Mouse (Mus musculus) macrophage (primary cell): Measurements from ENCODE around the gene Dlg2. TPM values are rescaled to one million over a fixed set of nuclear protein-coding genes. Genes with fewer than 3 reads are reported as not detected.

ENCODE experiments used
- H3K27ac ChIP-seq: fragments of 350-480 bp; formaldehyde crosslinking; 2 replicates; pipeline ENCODE4 v1.9.0; 2021
- H3K36me3 ChIP-seq: fragments of 350-480 bp; formaldehyde crosslinking; 2 replicates; pipeline ENCODE4 v1.9.0; 2021; ENCODE audit errors: inconsistent target
- H3K4me3 ChIP-seq: fragments of 350-480 bp; formaldehyde crosslinking; 2 replicates; pipeline ENCODE4 v1.9.0; 2021; ENCODE audit errors: inconsistent target
- H3K79me2 ChIP-seq: fragments of 350-480 bp; formaldehyde crosslinking; 2 replicates; pipeline ENCODE4 v1.9.0; 2021; ENCODE audit errors: inconsistent target
- WGBS: methylation state at CpG from one replicate; pipeline ENCODE4 v1.1.7; 2026; ENCODE audit warnings: inconsistent platforms; ENCODE audit not compliant: missing documents; 5-methylcytosine and 5-hydroxymethylcytosine counted together
- polyA plus RNA-seq: library from polyadenylated mRNA; stranded (reverse); fragments of 250-400 nt; gene quantifications from 3 replicates; pipeline ENCODE4 v1.2.4, GENCODE M21; 2018; ENCODE audit warnings: inconsistent platforms

The Dlg2 gene
- polyA plus RNA-seq, 1 experiment from 2014 or later, result 0.13 TPM

DNA sequence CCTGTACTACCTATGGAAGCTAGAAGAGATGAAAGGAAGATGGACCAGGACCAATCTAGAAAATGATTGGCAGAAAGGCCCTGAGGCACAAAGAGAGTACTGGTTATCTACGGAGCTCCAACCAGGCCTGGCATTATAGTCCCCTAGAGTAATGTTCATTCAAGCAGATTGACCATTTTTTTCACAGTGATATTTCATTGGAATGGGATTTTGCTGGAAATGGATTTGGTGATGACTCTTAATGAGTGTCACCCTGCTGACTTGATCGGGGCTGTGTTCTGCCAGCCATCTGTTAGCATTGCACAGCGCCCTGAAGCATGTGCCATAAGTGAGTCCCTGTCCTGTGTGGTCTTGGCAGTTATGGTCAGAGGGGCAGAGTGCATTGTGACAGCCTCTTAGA, 1787.9 kb downstream of the Dlg2 start:
- WGBS, result 90% methylated on average over 3 of the region's 3 CpGs
- no peaks in the 10 kb centered on the region for H3K79me2 ChIP-seq
- H3K27ac ChIP-seq, result no peak overlapping the region
- H3K4me3 ChIP-seq, result no peak overlapping the region
- no peaks in the 10 kb centered on the region for H3K36me3 ChIP-seq

DNA sequence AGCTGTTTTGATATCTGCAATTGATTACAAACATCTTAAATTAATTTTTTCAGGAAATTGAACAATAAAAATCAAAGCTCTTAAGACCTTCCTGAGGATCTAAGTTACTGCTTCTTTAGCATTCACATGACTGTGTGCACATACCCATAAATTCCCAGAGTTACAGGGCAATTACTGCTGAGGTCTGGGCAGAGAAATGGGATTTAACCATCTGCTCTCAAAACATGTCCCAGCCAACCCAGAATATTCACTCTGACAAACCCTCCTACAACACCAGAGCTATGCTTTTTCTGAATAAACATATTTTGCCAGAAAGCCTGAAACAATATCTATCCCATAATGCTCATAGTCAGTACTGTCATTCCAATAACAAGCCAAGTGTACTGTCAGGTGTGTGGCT, 1788.5 kb downstream of the Dlg2 start:
- no peaks in the 10 kb centered on the region for H3K36me3 ChIP-seq
- no peak overlapping the region for H3K4me3 ChIP-seq
- no peaks in the 10 kb centered on the region for H3K79me2 ChIP-seq
- H3K27ac ChIP-seq, result no peak overlapping the region

DNA sequence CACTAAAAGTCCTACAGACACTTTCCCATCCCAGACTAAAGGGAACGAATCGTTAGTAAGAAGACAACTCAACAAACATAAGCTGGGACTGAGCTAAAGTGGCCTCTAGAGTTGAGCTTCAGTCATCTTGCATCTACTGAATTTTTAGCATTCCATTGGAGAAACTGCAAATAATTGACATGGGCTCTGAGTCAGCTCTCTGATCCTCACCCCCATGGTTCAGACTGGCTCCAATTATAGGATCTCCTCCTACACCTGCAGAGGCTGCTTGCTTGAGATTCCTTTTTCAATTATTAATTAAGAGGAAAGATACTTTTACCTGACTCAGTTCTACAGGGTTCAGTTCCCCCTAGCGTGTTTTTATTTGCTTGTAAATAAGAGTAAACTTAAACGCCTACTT, 1798.9 kb downstream of the Dlg2 start:
- H3K79me2 ChIP-seq, result no peaks in the 10 kb centered on the region
- no peak overlapping the region for H3K4me3 ChIP-seq
- H3K27ac ChIP-seq, result no peak overlapping the region
- 95% methylated on average over 4 of the region's 4 CpGs for WGBS
- no peaks in the 10 kb centered on the region for H3K36me3 ChIP-seq

DNA sequence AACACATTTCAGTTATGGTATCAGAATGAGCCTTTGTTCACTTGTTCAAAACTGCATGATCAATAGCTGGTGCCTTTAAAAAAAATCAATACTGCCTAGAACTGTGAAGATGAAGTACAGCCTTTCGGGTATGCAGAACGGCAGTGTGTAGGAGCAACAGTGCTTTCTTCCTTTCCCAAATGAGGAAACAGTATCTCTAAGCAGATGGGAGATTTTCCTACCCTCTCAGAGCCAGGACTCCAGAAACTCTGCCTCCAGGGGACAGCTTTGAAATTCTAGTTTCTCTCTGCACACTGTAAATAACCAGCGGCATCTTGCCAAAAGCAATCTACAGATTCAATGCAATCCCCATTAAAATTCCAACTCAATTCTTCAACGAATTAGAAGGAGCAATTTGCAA, 1801.2 kb downstream of the Dlg2 start:
- WGBS, result 100% methylated on average over 3 of the region's 4 CpGs
- Histone ChIP-seq H3K27ac (no peak overlapping the region), H3K36me3 (no peaks in the 10 kb centered on the region), H3K79me2 (no peaks in the 10 kb centered on the region), H3K4me3 (no peak overlapping the region)

DNA sequence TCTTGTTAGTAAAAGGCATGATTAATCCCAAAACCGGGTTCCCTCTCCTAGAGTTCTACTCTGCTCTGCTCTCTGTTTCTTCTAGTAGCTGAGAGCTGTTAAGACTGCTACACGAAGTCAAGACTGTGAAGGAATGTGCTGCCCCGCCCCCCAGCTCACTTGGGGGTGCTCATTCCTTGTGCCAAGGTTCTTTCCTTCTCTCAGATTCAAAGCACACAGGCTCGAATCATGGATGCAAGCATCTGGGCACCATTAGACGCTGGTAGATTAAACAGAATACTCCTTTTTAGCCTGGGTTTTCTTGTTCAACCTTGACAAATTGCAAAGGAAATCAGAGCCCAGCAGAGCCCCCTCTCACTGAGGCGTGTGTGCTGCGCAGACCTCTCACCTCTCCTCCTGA, 1804.5 kb downstream of the Dlg2 start:
- WGBS, result 77% methylated on average over 7 of the region's 7 CpGs
- no peak overlapping the region for H3K27ac ChIP-seq
- no peak overlapping the region for H3K4me3 ChIP-seq
- no peaks in the 10 kb centered on the region for H3K79me2 ChIP-seq
- no peaks in the 10 kb centered on the region for H3K36me3 ChIP-seq

DNA sequence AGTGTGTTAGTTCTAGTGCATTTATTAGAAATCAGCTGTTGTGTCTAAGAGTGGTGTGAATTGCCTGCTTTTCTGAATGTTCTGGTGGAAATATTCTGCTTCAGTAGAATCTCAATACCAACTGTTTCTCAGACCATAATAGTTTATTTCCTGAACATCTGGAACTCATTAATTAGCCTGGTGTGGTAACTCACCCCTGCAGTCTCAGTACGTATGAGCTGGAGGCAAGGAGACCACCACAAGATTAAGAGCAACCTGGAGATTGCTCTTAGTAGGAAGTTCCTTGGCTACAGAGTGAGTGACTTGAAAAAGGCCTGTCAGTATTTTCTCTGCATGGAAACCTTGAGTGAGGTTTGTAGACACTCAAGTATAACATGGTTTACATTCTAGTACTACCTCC, 1810.6 kb downstream of the Dlg2 start:
- H3K36me3 ChIP-seq, result no peaks in the 10 kb centered on the region
- 31% methylated on average over 1 of the region's 1 CpGs for WGBS
- no peak overlapping the region for H3K4me3 ChIP-seq

DNA sequence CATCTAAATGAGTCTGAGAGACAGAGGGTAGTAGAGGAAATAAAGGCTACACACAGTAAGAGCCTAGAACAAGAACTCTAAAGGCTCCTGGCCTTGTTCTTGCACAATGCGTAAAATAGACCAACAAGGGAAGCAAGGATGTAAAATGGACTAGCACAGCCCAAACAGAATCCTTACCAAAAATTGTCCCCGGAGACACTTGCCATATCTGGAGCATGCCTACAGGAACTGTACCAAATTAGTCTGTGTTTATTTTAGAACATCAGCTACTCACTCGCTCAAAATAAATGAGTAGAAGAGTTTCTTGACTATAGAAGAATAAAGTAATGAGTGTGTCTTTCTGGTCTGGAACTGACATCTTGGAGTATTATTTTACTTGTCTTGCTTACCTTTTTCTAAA, 1812.3 kb downstream of the Dlg2 start:
- 98% methylated on average over 3 of the region's 3 CpGs for WGBS
- H3K27ac ChIP-seq, result no peak overlapping the region
- H3K36me3 ChIP-seq, result no peaks in the 10 kb centered on the region

More for the DNA sequence above, 1810.6 kb downstream of the Dlg2 start:
- H3K79me2 ChIP-seq, result no peaks in the 10 kb centered on the region
- H3K27ac ChIP-seq, result no peak overlapping the region

DNA sequence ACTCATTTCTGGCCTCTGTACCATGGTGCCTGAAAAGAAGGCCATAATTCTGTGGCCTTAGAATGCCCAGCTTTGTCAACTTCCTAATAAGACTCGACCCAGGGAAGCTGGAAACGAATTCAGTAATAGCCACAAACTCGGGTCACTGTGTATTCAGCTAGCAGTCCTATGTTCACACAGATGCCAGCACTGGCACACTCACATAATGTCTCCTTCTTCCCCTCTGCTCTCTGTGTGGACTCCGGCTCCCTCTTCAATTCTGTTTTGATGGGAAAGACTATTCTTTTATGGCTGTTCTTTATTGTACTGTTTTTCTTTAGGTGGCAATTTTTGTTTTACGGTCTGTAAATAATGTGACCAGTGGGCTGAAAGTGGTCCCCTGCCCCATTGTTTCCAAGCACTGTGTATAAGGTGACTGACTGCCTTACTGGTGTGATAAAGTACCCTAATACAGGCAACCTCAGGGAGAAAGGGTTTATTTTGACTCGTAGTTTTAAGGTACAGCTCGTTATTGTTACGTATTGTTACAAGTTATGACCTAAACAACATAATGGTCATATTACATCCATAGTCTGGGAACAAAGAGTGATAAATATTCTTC, 1816.5 kb downstream of the Dlg2 start:
- Histone ChIP-seq H3K27ac (no peak overlapping the region), H3K4me3 (no peak overlapping the region), H3K36me3 (no peaks in the 10 kb centered on the region), H3K79me2 (no peaks in the 10 kb centered on the region)
- 79% methylated on average over 8 of the region's 8 CpGs for WGBS

More for the DNA sequence above, 1812.3 kb downstream of the Dlg2 start:
- H3K79me2 ChIP-seq, result no peaks in the 10 kb centered on the region
- H3K4me3 ChIP-seq, result no peak overlapping the region

- H3K36me3 ChIP-seq, result no peaks in the 10 kb centered on the region
- H3K27ac ChIP-seq, result no peak overlapping the region
- 71% methylated on average over 2 of the region's 2 CpGs for WGBS
- H3K4me3 ChIP-seq, result no peak overlapping the region
- H3K79me2 ChIP-seq, result no peaks in the 10 kb centered on the region
These were observed 1824.6 kb downstream of the Dlg2 start for GRCm38 (mm10) chr7:92301046-92301445.

- no peaks in the 10 kb centered on the region for H3K79me2 ChIP-seq
- H3K27ac ChIP-seq, result no peak overlapping the region
- no peak overlapping the region for H3K4me3 ChIP-seq
- no peaks in the 10 kb centered on the region for H3K36me3 ChIP-seq
- 95% methylated on average over 2 of the region's 2 CpGs for WGBS
These were observed 1831.2 kb downstream of the Dlg2 start for GRCm38 (mm10) chr7:92307634-92308033.

DNA sequence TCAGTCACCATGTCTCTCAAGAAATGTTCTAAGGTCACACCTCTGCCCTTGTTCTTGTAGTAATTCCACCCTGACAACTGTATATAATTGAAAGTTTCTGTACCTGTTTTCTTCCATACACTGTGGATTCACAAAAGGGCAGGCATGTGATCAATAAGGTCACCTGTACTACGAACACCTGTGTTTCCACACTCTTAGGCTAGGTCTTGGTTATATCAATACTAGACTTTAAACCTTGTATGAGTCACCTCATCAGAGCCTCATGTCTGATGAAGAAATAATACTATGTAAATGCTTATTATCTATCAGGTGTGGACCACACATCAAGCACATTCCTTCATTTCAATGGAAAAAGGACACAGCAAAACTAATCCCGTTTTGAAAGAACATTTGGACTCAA, 1831.7 kb downstream of the Dlg2 start:
- Histone ChIP-seq H3K4me3 (no peak overlapping the region), H3K79me2 (no peaks in the 10 kb centered on the region), H3K27ac (no peak overlapping the region), H3K36me3 (no peaks in the 10 kb centered on the region)
- 78% methylated on average over 2 of the region's 2 CpGs for WGBS

GRCm38 (mm10) chr7:92316389-92316788, 1839.9 kb downstream of the Dlg2 start:
- 88% methylated on average over 6 of the region's 6 CpGs for WGBS
- Histone ChIP-seq H3K4me3 (no peak overlapping the region), H3K79me2 (no peaks in the 10 kb centered on the region), H3K36me3 (no peaks in the 10 kb centered on the region), H3K27ac (no peak overlapping the region)

DNA sequence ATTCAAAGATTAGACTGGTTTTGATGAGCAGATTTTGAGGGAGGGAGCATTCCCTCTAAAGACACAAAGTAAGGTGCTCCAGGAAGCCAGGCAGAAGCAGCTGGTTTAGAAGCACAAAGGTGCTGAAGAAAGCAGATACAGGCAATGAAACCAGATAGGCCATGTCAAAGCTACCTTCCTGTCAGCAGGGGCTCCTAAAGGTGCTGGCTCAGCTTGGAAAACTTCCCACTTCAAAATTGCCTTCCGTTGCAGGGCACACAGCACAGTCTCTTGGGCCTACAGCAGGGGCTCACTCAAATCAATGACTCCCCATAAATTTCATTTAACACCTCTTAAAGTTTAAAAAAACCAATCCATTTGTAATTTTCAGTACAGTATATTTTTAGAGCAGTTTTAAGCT, 1843.0 kb downstream of the Dlg2 start:
- 100% methylated on average over 1 of the region's 1 CpGs for WGBS
- Histone ChIP-seq H3K79me2 (no peaks in the 10 kb centered on the region), H3K27ac (no peak overlapping the region), H3K4me3 (no peak overlapping the region), H3K36me3 (no peaks in the 10 kb centered on the region)

DNA sequence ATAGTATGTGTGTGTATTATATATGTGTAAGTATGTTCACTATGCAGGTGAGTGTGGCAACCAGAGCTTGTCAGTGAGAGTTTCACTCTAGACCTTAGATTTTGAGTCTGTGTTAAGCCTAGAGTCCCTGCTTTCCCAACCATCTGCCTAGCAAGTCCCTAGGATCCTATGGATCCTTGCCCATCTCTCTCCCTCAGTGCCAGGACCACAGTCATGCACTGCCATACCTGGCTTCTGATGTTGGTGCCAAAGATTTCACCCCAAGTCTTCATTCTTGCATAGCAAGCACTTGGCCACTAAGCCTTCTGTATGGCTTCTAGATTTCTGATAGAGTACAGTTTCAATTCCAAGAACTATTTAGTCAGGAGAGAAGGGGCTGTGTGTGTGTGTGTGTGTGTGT, 1843.7 kb downstream of the Dlg2 start:
- no peaks in the 10 kb centered on the region for H3K79me2 ChIP-seq
- H3K27ac ChIP-seq, result no peak overlapping the region
- no peaks in the 10 kb centered on the region for H3K36me3 ChIP-seq
- H3K4me3 ChIP-seq, result no peak overlapping the region

DNA sequence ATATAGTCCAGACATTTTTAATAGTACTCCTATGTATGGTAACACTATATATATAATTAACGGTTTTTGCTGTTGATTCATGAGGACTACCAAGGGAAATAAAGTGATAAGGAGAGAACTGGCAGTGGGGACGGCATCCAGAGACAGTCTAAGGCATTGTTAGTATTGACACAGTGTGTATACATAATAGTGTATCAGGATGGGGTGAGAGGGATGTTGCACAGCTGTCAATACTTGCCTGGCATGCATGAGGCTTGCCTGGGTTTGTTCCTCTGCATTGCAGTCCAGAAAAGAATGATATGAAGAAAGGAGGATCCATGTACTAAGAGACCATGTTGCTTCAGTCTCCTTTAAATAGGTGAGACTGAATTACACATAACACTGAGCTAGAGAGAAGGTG, 1845.3 kb downstream of the Dlg2 start:
- WGBS, result 90% methylated on average over 2 of the region's 2 CpGs
- Histone ChIP-seq H3K27ac (no peak overlapping the region), H3K36me3 (no peaks in the 10 kb centered on the region), H3K79me2 (no peaks in the 10 kb centered on the region), H3K4me3 (no peak overlapping the region)

DNA sequence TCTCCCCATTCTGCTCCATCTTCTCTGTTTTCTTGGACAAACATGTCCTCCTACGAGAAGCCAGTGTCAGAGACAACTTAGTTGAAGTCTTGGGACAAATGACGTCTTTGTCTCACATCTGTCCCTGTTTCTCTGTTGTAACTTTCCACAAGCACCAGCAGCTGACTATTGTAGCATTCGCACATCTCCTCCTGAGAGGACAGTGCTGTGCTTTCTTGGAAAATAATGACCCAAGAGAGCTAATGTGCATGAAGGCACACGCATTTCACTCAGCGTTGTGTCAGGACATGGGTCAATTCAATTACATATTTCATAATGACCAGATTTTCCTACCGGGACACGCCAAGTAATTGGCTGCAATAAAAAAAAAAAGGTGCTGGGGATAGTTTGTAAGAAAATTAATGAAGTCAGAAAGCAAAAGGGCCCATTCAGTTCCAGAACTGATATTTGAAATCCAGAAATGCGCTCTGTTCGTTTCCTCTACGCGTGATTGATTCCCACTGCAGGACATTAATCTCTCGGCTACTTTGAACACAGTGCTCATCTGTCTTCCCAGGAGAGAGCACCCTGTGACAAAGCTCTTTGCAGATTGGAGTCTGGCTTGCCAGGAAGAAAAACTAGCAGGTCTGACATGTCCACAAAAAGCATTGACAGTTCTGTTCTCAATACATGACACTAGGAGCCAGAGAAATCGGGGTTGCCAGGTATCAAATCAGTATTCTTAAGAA, 1846.0 kb downstream of the Dlg2 start:
- 92% methylated on average over 13 of the region's 13 CpGs for WGBS

More for the DNA sequence above, 1846.0 kb downstream of the Dlg2 start:
- Histone ChIP-seq H3K4me3 (no peak overlapping the region), H3K79me2 (no peaks in the 10 kb centered on the region), H3K36me3 (no peaks in the 10 kb centered on the region), H3K27ac (no peak overlapping the region)
